Mouse (Mus musculus) forebrain, embryonic 11.5 days (tissue): ENCODE data around the gene Lins1. TPM values are rescaled to one million over a fixed set of nuclear protein-coding genes. Genes with fewer than 3 reads are reported as not detected.

ENCODE experiments used
- ATAC-seq: fragments of 200-750 bp; cut with Nextera tagmentation; replicated peaks from 2 replicates; pipeline ENCODE4 v1.8.0; 2017; ENCODE audit warnings: moderate TSS enrichment; ENCODE audit not compliant: low FRiP score
- DNase-seq: peaks from one replicate; pipeline ENCODE4 v3.0.0-alpha.2; 2017; ENCODE audit warnings: low spot score
- H3K27ac ChIP-seq: fragments of 300-500 bp; sonication (generic); 2 replicates; pipeline ENCODE4 v1.5.1; 2014; ENCODE audit warnings: low read depth, low read length
- H3K27me3 ChIP-seq: fragments of 300-500 bp; sonication (generic); 2 replicates; pipeline ENCODE4 v1.6.1; 2014; ENCODE audit warnings: mild to moderate bottlenecking, low read length, mixed read lengths; ENCODE audit not compliant: control insufficient read depth, insufficient read depth
- H3K36me3 ChIP-seq: fragments of 300-500 bp; sonication (generic); 2 replicates; pipeline ENCODE4 v1.6.1; 2014; ENCODE audit warnings: mild to moderate bottlenecking, low read length, moderate library complexity, mixed read lengths; ENCODE audit not compliant: control insufficient read depth, insufficient read depth
- H3K4me1 ChIP-seq: fragments of 300-500 bp; sonication (generic); replicated peaks from 2 replicates; pipeline ENCODE4 v1.6.1; 2014; ENCODE audit warnings: low read length, mixed read lengths; ENCODE audit not compliant: control insufficient read depth, insufficient read depth
- H3K4me2 ChIP-seq: fragments of 300-500 bp; sonication (generic); 2 replicates; pipeline ENCODE4 v1.6.1; 2014; ENCODE audit warnings: low read depth, mild to moderate bottlenecking, low read length, moderate library complexity, mixed read lengths; ENCODE audit not compliant: severe bottlenecking
- H3K4me3 ChIP-seq: fragments of 300-500 bp; sonication (generic); 2 replicates; pipeline ENCODE4 v1.5.1; 2014; ENCODE audit warnings: low read depth, low read length
- H3K9ac ChIP-seq: fragments of 300-500 bp; sonication (generic); 2 replicates; pipeline ENCODE4 v1.6.1; 2014; ENCODE audit warnings: low read length
- H3K9me3 ChIP-seq: fragments of 300-500 bp; sonication (generic); 2 replicates; pipeline ENCODE4 v1.6.1; 2016; ENCODE audit warnings: low read length, mixed read lengths; ENCODE audit not compliant: control insufficient read depth
- WGBS: fragments of 180-500 bp; shearing (Covaris S2); extraction: QIAGEN DNeasy Blood & Tissue Kit; methylation state at CpG from one replicate; pipeline ENCODE4 v1.1.7; 2014; 5-methylcytosine and 5-hydroxymethylcytosine counted together
- polyA plus RNA-seq: library from polyadenylated mRNA; unstranded; fragments of >200 nt; fragmentation: Nextera tagmentation; extraction: Ambion mirVana; gene quantifications from 2 replicates; pipeline ENCODE4 v1.2.1, GENCODE M21; 2014

The Lins1 gene
- polyA plus RNA-seq, 1 experiment from 2014 or later: 24.2 TPM

DNA sequence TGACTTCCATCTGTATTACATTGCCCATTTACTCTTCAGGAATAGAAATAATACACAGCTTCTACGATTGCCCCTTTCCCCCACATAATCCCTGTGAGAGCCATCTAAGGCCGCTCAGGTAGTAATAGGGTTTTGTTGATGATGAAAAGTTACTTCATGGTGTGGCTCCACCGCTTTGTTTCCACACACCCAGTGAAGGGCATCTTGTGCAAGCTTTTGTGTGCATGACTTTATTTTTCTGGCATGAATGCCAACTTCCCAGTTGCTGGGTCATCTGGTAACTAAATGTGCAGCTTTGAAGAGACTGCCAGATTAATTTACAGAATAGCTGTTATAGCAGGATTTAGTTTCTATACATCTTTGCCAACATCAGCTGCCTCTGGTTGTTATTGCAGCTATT lies 14.9 kb downstream of the Lins1 start:
- Histone ChIP-seq H3K4me1 (no peaks in the 10 kb centered on the region), H3K9ac (no peak overlapping the region), H3K4me2 (no peak overlapping the region), H3K9me3 (no peaks in the 10 kb centered on the region), H3K27ac (no peak overlapping the region), H3K27me3 (no peaks in the 10 kb centered on the region), H3K4me3 (no peak overlapping the region), H3K36me3 (no peaks in the 10 kb centered on the region; the same call in 1 of the 2 replicates)
- DNase-seq (no peak), ATAC-seq (no peak)
- 87% methylated on average over 3 of the region's 3 CpGs for WGBS

- no peak overlapping the region for H3K9ac ChIP-seq
- ATAC-seq: no peak
- DNase-seq: no peak
- no peak overlapping the region for H3K27ac ChIP-seq
- H3K4me1 ChIP-seq: no peaks in the 10 kb centered on the region
- no peak overlapping the region for H3K4me2 ChIP-seq
- H3K9me3 ChIP-seq: no peaks in the 10 kb centered on the region
- WGBS: 73% methylated on average over 2 of the region's 2 CpGs
- H3K27me3 ChIP-seq: no peaks in the 10 kb centered on the region
- no peaks in the 10 kb centered on the region for H3K36me3 ChIP-seq
- H3K4me3 ChIP-seq: no peak overlapping the region
Measured at GRCm38 (mm10) chr7:66711166-66711565, 21.5 kb downstream of the Lins1 start.

GRCm38 (mm10) chr7:66724514-66724913 lies 34.8 kb downstream of the Lins1 start:
- ATAC-seq: no peak

GRCm38 (mm10) chr7:66724954-66725353 lies 35.3 kb downstream of the Lins1 start:
- H3K36me3 ChIP-seq: no peaks in the 10 kb centered on the region
- WGBS: 92% methylated on average over 6 of the region's 6 CpGs
- ATAC-seq: no peak
- H3K9me3 ChIP-seq: no peaks in the 10 kb centered on the region
- H3K9ac ChIP-seq: no peak overlapping the region
- H3K4me1 ChIP-seq: no peaks in the 10 kb centered on the region
- H3K4me2 ChIP-seq: no peak overlapping the region
- H3K27ac ChIP-seq: no peak overlapping the region
- no peak for DNase-seq
- no peak overlapping the region for H3K4me3 ChIP-seq
- no peaks in the 10 kb centered on the region for H3K27me3 ChIP-seq

More at GRCm38 (mm10) chr7:66724514-66724913, 34.8 kb downstream of the Lins1 start:
- WGBS: 85% methylated on average over 4 of the region's 4 CpGs
- H3K4me3 ChIP-seq: no peak overlapping the region
- no peak overlapping the region for H3K4me2 ChIP-seq
- H3K4me1 ChIP-seq: no peaks in the 10 kb centered on the region
- H3K27me3 ChIP-seq: no peaks in the 10 kb centered on the region
- H3K27ac ChIP-seq: no peak overlapping the region
- H3K9me3 ChIP-seq: no peaks in the 10 kb centered on the region
- no peaks in the 10 kb centered on the region for H3K36me3 ChIP-seq
- no peak overlapping the region for H3K9ac ChIP-seq
- no peak for DNase-seq

DNA sequence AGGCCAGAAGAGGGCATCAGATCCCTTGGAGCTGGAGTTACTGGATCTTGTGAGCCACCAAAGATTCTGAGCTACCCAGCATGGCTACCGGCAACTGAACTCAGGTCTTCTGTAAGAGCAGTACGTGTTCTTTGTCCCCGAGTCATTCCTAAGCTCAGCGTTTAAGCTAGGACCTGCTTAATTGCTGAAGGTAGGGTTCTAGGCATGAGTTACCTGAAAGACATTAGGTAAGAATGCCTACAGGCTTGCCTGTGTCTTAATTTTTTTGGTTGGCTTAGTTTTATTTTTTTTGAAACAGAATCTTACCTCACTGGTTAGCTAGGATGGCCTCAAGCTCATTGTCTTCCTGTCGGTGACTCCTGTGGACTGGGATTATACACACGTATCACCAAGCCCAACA lies 38.4 kb downstream of the Lins1 start:
- Histone ChIP-seq H3K4me2 (no peak overlapping the region), H3K36me3 (no peaks in the 10 kb centered on the region), H3K4me3 (no peak overlapping the region), H3K27me3 (no peaks in the 10 kb centered on the region), H3K9ac (no peak overlapping the region), H3K9me3 (no peaks in the 10 kb centered on the region), H3K27ac (no peak overlapping the region), H3K4me1 (no peaks in the 10 kb centered on the region)
- no peak for ATAC-seq
- no peak for DNase-seq
- 97% methylated on average over 6 of the region's 6 CpGs for WGBS

GRCm38 (mm10) chr7:66729232-66729631 lies 39.5 kb downstream of the Lins1 start:
- Histone ChIP-seq H3K9me3 (no peaks in the 10 kb centered on the region), H3K4me2 (no peak overlapping the region), H3K27me3 (no peaks in the 10 kb centered on the region), H3K4me1 (no peaks in the 10 kb centered on the region), H3K4me3 (no peak overlapping the region), H3K9ac (no peak overlapping the region), H3K27ac (no peak overlapping the region), H3K36me3 (no peaks in the 10 kb centered on the region)
- ATAC-seq (no peak), DNase-seq (no peak)
- 80% methylated on average over 2 of the region's 2 CpGs for WGBS

DNA sequence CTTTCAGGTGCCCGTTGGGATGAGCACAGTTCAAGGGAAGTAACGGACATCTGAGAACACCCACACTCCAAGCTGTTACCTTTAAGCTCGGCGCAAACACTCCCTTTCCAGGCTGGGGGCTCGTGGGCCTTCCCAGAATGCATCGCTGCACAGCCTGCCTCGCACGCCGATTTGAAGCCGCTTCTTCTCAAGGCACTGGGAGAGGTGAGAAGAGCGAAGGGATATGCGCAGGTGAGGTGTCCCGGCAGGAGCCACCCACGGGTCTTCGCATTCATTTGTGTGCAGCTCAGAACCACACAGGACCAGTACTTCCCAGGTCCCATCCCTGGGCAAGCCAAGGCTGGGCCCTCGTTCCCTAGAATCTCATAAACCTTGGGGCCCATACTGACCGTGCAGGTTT lies 43.7 kb downstream of the Lins1 start:
- Histone ChIP-seq H3K4me2 (no peak overlapping the region), H3K9ac (no peak overlapping the region), H3K9me3 (no peaks in the 10 kb centered on the region), H3K4me1 (no peaks in the 10 kb centered on the region), H3K4me3 (no peak overlapping the region), H3K27me3 (no peaks in the 10 kb centered on the region), H3K27ac (no peak overlapping the region), H3K36me3 (no peaks in the 10 kb centered on the region)
- DNase-seq (no peak), ATAC-seq (no peak)
- 96% methylated on average over 17 of the region's 17 CpGs for WGBS

DNA sequence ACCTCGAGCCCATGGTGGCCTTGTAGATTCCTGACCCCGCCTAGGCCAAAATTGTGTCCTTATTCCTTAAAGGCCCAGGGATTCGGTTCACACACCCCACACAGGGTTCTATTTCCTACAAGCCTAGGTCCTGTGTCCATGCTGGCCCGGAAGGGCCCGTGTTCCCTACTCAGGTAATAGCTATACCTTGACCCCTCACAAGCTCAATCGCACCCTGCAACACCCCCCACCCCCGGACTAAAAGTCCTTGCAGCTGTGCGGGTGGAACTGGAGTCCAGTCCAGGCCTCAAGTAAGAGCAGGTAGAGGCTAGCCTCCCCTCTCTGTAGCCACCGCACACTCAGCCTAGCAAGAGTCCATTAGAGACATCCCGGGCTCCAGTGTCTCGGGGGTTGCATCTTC lies 44.2 kb downstream of the Lins1 start:
- Histone ChIP-seq H3K4me3 (no peak overlapping the region), H3K4me1 (no peaks in the 10 kb centered on the region), H3K27ac (no peak overlapping the region), H3K27me3 (no peaks in the 10 kb centered on the region), H3K36me3 (no peaks in the 10 kb centered on the region), H3K4me2 (no peak overlapping the region), H3K9ac (no peak overlapping the region), H3K9me3 (no peaks in the 10 kb centered on the region)
- DNase-seq (no peak), ATAC-seq (no peak)
- 92% methylated on average over 11 of the region's 11 CpGs for whole genome bisulfite sequencing

GRCm38 (mm10) chr7:66734466-66734865 lies 44.8 kb downstream of the Lins1 start:
- no peak for DNase-seq
- Histone ChIP-seq H3K36me3 (no peaks in the 10 kb centered on the region), H3K4me2 (no peak overlapping the region), H3K9me3 (no peaks in the 10 kb centered on the region), H3K4me3 (no peak overlapping the region), H3K27ac (no peak overlapping the region), H3K9ac (no peak overlapping the region), H3K27me3 (no peaks in the 10 kb centered on the region), H3K4me1 (no peaks in the 10 kb centered on the region)
- WGBS: 97% methylated on average over 4 of the region's 4 CpGs
- no peak for ATAC-seq
